Mouse (Mus musculus) 3134 (cell line): ENCODE measurements around the gene Pgd.

Experiments used
- DNase-seq: peaks from one replicate; pipeline ENCODE4 v3.0.0-alpha.2; 2011; ENCODE audit warnings: low spot score; ENCODE audit not compliant: insufficient read length; ENCODE audit errors: extremely low read depth

Gene Pgd

DNA sequence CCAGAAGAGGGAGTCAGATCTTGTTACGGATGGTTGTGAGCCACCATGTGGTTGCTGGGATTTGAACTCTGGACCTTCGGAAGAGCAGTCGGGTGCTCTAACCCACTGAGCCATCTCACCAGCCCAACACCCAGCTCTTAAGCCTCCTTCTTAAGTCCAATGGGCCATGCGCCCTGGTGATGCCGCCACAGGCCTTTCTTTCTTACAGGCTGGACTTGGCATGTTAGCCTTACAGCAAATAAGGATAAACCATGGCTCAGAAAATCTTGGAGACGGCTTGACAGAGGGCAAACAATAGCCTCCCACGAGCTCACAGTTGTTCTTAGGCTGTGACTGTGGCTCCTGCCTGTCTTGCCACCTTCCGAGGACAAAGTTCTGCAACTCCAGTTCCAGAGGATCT is 3.4 kb upstream of the Pgd start:
- peak; percentile 56 for DNase-seq

DNA sequence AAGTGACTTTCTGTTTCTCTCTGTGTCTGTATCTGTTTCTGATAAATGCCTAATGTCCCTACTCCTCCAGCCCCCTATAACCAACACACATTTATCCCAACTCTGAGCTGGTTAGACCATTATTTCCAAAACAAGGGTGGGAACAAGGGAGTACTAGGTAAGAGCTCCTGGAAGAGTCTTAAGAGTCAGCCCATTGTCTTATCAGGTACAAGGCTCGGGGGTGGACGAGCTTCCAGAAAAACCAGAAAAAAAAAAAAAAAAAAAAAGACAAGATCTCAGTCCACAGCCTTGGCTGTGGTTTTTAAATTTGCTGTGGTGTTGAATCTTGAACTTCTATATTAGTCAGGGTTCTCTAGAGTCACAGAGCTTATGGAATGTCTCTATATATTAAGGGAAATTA is 1.4 kb upstream of the Pgd start:
- no peak for DNase-seq

DNA sequence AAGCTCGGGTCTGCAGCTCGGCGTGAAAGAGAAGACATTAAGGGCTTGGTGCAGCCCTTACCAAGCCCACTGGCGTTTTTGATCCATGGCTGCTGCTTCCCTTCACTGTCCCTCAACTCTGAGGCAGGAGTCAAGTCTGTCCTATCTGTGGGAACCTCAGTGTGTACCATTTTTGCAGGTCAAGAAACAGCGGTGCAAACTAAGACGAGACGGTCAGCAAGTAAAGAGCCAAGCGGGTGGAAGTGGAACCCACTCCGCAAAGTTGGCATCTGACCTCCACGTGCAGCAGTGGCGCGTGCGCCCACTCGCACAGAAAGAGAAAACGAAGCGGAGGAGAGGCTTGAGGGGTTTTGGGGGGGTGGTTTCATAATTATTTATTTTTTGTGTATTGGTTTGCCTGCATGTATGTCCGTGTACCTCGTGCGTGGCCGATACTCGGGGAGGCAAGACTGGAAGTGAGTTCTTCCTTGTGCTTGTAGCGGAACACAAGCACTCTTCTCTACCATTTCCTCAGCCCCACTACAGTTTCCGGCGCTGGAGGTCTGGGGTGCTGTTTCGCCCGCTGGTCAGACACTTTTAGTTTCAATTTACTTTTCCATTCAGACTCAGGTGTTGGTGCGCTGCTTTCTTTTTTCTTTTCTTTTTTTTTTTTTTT is 513 bp upstream of the Pgd start:
- no peak for DNase-seq

DNA sequence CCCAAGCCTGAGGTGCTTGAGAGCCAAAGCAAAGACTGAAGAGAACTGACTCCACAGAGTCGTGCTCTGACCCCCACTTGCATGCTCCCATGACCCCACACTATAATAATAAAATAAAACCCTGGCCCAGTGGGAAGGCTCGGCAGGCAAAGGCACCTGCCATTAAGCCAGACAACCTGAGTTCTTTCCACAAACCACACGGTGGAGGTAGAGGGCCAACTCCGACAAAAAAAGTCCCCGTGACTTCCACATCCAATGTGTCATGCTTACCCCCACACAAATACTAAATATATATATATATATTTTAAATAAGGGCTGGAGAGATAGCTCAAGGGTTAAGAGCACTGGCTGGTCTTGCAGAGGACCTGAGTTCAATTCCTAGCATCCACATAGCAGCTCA is 2.4 kb downstream of the Pgd start:
- no peak for DNase-seq

DNA sequence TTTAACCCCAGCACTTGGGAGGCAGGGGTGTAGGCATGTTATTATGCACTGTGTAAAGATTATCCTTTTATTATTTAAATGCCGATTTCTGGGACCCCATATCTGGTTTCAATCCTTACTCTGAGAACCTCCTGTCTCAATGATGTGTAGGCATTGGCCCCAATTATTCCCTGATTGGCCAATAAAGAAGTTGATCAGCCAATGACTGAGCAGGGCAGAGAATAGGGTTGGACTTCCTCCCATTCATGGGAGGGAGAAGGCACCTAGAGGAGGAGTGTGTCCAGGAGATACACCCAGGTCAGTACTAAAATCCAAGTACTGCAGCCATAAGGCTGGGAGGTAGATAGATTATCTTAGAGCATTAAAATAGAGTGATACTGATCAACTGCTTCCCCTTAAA is 3.4 kb downstream of the Pgd start:
- no peak for DNase-seq

DNA sequence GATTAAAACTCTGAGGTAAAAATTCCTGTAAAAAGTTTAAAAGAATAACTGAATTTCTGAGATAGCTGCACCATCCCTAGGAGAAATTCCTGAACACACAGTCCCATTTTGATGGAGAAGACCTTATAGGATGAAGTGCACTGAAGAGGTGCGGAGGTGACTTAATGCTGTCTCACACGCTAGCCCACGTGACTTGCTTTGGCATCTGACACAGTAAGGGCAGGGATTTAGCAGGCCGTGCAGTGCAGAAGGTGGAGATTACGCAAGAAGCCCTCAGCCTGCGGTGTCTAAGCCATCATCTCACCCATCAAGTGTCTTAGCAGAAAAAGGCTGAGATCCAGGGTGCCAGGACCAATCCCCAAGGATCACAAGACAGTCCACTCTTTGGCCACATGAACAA is 5.4 kb downstream of the Pgd start:
- peak; percentile 41 for DNase-seq

DNA sequence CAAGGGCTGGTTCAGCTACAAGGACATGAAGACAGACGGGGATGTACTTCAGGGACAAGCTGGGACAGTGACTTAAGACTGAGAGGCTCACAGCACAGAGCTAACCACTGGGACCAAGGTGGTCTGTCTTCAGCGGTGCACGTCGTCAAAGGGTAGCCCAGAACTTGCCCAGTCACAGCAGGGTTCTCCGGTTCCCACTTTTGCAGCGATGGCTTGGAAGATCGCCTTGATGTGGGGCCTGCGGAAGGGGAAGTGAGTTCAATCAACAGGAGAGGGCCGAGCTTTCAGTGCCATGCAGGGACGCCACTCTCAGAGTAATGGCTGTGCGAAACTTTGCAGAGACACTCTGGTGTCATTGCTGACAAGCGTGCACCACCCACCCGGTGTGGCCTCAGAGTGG is 6.7 kb downstream of the Pgd start:
- no peak for DNase-seq

DNA sequence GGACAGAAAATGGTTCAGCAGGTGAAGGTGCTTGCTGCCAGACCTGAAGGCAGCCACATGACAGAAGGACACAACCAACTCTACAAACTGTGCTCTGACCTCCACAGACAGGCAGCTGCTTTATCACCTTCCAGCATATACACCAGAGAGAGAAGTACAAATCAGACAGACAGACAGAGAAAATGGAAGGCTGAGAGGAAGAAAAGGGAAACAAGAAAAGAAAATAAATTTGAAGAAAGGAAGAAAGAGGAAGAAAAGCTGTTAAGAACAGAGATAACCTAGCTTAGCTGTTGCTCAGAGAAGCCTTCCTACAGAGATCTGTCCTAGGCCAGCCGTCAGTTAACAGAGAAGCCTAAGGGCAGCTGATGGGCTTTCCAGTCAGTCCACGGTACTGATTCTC is 7.4 kb downstream of the Pgd start:
- no peak for DNase-seq

DNA sequence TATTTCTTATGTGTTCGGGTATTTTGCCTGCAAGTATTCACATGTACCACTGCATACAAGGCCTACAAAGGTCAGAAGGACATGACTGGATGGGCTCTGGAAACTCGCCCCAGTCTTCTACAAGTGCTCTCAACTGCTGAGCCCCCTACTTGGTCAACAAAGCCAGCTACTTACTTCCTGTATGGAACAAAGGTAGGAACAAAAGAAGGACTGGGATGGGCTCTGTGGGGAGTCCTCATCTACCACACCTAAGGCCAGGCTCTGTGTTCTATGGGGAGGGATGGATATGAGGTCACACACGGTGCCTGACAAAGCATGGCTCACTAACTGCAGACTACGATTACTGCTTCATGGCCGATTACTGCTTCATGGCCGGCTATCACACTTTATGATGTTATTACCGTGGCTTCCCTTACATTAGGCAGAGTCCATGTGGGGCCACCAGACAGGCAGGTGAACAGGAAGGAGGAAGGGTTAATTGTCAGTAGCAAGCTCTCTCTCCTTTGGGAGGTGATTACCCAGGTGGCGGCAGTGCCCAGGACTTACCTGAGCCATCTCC is 9.1 kb downstream of the Pgd start:
- no peak for DNase-seq

DNA sequence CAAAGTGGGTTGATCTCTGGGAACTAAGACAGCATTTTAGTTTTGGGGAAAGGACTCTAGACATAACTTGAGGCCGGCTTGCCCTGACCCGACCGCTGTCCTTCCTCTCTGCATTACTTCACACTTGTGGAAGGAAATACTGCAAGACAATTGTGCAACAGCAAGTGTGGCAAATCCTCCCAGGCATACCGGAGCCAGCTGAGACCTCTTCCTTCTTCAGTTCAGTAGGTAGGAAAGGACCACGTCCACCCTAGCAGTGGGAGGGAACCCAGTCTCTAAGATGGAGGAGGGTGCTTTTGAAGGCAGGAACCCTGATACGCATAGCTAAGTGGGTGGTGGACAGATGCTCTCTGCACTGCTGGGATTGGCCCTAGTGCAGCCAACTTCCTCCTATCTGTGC is 10.9 kb downstream of the Pgd start:
- DNase-seq: no peak

DNA sequence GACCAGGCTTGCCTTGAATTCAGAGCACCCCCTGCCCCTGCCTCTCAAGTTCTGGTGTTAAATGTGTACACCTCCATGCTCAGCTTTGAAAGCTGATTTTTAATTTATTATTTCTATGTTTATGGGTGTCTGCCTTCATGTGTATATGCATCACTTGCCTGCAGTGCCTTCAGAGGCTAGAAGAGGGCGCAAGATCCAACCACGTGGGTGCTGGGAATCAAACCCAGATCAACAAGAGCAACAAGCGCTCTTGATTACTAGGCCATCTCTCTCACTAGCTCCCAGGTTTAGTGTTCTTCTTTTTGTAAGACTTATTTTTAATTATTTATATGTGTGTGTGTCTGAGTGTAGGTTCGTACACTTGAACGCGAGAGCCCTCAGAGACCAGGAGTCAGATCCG is 11.7 kb downstream of the Pgd start:
- DNase-seq: no peak

DNA sequence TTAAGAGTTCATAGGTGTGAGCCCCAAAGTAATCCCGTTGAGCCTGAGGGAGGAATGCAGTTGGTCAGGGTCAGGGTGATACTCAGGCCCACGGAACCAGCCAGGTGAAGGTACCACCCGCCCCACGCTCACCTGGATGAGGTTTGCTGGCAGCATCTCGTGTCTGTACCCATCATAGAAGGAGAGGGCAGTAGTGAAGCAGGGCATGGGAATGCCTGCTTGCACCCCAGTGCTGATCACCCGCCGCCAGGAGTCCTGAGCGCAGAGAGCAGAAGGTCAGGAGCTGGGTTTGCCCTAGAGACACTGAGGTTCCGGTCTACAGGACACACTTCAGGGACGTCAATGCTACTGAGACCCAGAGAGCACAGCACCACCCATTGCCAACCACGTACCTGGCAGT is 15.8 kb downstream of the Pgd start:
- no peak for DNase-seq

DNA sequence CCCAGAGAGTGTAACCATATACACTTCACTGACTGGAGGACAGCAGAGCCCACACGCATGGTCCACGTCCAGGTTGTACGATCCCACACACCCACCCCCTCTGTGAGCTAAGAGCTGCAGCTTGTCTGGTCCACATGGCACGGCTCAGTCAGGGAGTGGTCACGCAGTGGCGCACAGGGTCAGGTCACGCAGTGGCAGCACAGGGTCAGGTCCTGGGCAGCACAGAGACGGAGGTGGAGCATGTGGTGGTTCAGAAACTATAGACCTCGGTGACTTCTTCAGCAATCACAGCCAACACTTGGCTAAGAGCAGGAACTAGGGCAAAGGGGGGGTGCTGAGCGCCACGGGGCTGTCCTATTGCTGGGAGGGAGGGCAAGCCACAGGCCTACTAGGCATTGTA is 16.3 kb downstream of the Pgd start:
- DNase-seq: no peak

DNA sequence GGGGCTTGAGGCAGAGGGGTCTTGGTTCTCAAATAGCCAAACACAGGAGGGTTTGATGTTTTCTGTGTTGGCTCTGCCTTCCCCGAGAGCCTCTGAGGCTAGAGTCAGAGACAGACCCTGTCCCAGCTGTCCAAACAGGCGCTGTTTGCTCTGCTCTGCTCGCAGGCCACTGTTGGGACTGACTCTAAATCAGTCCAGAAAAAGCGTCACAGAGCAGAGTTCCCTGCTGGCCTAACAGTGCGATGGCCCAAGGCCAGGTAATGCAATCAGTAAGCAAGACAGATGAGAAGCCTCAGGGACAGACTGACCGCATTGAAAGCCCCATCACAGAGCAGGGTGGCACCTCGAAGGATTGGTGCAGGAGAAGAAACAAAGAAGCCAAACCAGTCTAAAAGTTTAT is 17.0 kb downstream of the Pgd start:
- no peak for DNase-seq

DNA sequence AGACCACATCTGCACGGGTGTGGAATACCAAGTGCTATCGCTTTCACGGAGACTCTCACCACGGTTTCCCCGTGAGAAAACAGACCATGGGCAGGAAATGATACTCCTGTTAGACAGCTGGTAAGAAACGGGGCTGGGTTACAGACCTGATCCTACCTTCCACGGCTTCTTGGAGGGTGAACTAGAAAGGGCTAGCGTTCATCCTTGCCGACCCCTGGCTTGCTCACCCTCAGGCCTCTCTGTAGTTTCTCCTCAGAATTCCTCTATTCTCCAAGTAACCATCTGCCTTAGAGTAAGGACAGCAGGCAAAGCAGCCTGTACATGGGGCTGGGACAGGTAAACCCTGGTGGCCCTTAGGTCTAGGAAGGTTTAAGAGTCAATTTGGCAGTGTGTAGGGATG is 17.4 kb downstream of the Pgd start:
- no peak for DNase-seq

DNA sequence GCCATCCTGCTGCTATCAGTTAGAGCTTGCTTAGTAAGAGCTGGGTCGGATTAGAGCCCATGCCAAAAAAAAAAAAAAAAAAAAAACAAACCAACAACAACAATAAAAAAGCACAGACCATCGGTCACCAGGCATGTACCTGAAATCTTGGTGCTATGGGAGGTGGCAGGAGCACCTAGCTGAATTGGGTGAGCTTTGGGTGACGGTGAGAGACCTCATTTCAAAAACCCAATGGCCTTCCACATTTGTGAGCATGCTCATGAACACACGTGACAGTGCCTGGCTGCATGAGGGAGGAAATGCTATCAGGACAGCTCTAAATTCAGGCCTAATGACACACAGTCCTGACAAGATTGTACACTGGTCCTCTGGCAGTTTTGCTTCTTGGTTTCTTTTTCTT is 18.5 kb downstream of the Pgd start:
- DNase-seq: no peak

DNA sequence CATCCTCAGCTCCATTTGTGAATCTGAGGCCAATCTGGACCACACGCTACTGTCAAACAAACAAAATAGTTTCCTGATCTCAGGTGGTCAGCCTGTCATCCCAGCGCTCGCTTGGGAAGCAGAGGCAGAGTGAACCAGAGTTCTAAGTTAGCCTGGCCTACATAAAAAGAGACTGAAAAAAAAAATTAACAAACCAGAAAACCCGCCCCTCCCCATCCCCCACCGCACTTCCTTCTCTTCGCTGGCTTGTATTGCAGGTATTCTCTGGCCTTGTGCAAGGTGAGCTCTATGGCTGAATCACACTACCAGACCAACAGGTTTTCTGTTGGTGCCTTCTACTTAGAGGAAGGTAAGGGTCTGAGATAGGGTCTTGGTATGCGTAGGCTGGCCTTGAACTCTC is 19.0 kb downstream of the Pgd start:
- DNase-seq: no peak

DNA sequence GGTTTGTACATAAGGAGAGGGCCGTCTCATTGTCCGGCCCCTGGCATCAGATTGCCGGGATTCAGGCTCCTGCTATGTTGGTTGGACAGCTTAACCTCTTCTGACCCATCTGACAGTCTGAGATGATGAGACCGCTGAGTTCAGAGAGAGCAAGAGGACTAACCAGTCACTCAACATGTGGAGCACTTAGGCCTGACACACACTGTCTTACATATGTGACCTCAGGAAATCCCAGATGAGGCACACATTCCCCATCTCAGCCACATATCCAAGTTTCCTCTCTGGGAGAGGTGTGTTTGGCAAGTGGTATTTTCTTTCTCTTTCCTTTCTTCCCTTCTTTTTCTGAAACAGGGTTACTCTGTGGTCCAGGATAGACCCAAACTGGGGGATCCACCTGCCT is 21.4 kb downstream of the Pgd start:
- DNase-seq: no peak

DNA sequence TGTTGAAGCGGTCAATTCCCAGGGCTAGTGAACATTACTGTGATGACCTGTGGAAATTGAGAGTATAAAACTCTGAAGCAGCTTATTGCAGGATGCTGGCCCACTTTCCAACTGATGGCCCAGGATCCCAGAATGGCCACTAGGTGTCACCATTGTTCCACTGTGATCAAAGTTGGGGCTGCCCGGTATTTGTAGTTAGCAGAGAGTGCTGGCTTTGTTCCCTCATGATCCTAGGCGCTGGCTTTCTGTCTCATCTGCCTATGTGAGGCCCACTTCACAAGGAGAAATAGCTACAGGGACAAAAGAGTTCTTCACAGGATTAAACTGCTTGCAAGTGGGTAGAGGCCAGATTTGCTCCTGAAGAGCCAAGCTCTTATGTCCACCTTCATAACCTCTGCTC is 22.1 kb downstream of the Pgd start:
- peak; percentile 43 for DNase-seq

DNA sequence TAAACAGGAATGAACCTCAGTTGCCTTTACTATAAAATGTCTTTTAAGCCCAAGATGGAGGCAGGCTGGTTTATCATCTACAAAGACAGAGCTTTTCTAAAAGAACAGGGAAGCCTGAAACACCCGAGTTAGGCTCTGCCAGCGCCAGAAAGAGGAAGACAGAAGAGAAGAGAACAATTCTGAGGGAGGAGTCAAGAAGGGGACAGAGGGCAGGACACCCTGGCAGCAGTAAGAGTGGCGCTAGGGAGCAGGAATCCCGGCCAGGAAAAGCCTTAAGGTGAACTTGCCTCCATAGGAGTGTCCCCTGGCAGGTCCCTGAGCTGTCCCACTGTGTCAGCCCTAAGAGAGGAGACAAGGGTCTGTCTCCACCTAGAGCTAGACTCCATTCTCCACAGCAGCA is 23.0 kb downstream of the Pgd start:
- DNase-seq: no peak

DNA sequence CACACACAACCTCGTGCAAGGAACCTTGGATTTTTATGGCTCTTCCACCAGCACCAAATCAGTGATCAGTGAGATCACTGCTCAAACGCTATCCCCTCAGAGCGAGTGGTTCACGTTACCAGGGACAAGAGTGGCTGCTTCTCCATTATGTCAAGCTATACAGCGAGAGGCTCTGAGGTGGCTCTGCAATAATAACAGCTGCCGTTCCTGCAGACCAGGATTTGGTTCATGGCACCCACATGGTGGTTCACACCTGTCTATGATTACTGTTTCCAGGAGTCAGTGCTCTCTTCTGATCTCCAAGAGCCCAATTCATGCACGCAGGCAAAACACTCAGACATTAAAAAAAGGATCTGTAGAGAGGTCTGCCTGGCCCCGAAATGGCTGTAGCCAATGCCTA is 28.1 kb downstream of the Pgd start:
- DNase-seq: no peak

DNA sequence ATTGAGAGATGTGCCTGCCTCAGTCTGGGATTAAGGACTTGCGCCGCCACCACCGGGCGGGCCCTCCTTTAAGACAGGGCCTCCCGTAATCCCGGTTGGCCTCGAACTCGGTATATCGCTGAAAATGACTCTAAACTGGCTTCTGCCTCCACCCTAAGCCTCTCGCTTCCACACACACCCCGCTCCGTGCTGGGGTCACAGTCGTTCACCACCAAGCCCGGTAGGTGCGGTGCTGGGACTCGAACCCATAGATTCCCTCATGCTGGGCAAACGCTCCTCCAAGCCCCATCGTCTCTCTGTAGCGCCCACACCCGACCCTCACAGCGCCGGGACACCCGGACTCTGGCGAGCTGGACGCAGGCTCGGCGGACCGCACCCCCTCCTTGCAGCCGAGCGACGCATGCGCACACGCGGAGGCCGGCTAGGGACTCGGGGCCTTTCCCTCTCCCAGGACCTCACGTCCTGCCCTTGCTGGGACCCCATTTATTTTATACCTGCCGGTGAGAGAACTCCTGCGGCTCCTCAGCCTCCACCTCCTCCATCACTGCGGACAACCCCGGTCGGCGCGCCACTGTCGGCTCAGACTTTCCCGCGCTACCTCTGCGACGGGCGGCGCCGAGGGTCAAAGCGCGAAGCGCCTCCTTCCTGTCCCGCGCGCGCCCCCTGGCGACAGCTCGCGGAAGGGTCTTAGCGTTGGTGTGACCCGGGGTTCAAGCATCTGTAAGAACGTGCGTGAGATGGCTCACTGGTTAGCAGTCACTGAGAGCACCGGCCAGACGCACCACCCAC is 29.4 kb downstream of the Pgd start, which contains the start of gene Cenps:
TSS of gene Cenps (minus strand) at position 648 of the 789 bp plus-strand sequence.
- peak; percentile 92 for DNase-seq
